Mouse (Mus musculus): ENCODE data around the gene Mea1. TPM values are rescaled to one million over a fixed set of nuclear protein-coding genes. Genes with fewer than 3 reads are reported as not detected.

Gene Mea1
- total RNA-seq, 2 experiments from 2014 or later: 124 to 130 TPM

- intact Hi-C loops (cut with DNase I): no loop called here
Observed at GRCm38 (mm10) chr17:46725731-46726645, 47.4 kb downstream of the Mea1 start.

GRCm38 (mm10) chr17:46727271-46727670 is 48.7 kb downstream of the Mea1 start:
- intact Hi-C loops (cut with DNase I): no loop called here
- DNase-seq (ENCODE audit: extremely low spot score in 1 of 2, low spot score in 2 of 2): no peak

More at GRCm38 (mm10) chr17:46725731-46726645, 47.4 kb downstream of the Mea1 start:
- no peak for DNase-seq (ENCODE audit: extremely low spot score in 1 of 2, low spot score in 2 of 2)

GRCm38 (mm10) chr17:46728021-46728420 is 49.4 kb downstream of the Mea1 start:
- intact Hi-C loops (cut with DNase I): no loop called here
- no peak for DNase-seq (ENCODE audit: extremely low spot score in 1 of 2, low spot score in 2 of 2)

- intact Hi-C loops (cut with DNase I): no loop called here
- no peak for DNase-seq (ENCODE audit: extremely low spot score in 1 of 2, low spot score in 2 of 2)
Observed at GRCm38 (mm10) chr17:46728496-46728895, 49.9 kb downstream of the Mea1 start.

- no peak for DNase-seq (ENCODE audit: extremely low spot score in 1 of 2, low spot score in 2 of 2)
- intact Hi-C loops (cut with DNase I): no loop called here
Observed at GRCm38 (mm10) chr17:46728904-46729318, 50.3 kb downstream of the Mea1 start, which contains the start of gene Gnmt. Gene Gnmt (minus strand): TSS chr17:46729168.

Other genes with a start within 250 kb of the Mea1 start
- 1 to 10 TPM; 3.1 to 5.9 TPM for gene Crip3, start 249.9 kb upstream of the Mea1 start, total RNA-seq (2021)
- under 1 TPM; 0.26 to 0.75 TPM for gene Slc22a7, start 240.3 kb upstream of the Mea1 start, total RNA-seq (2021)
- gene Ttbk1, start 191.1 kb upstream of the Mea1 start, total RNA-seq (2021): 100 to 1,000 TPM; 115 to 117 TPM
- gene Dnph1, start 182.1 kb upstream of the Mea1 start, total RNA-seq (2021): 1 to 10 TPM; 6.0 to 6.2 TPM
- gene Cul9, start 132.4 kb upstream of the Mea1 start, total RNA-seq (2021): 10 to 100 TPM; 41.7 to 43.5 TPM
- 10 to 100 TPM; 39.9 to 44.9 TPM for gene Srf, start 122.6 kb upstream of the Mea1 start, total RNA-seq (2021)
- 10 to 100 TPM; 18.5 to 18.8 TPM for gene Ptk7, start 49.3 kb upstream of the Mea1 start, total RNA-seq (2021)
- 10 to 100 TPM; 14.7 to 15.0 TPM for gene Klc4, start 32.8 kb upstream of the Mea1 start, total RNA-seq (2021)
- 10 to 100 TPM; 44.6 to 50.5 TPM for gene Mrpl2, start 32.6 kb upstream of the Mea1 start, total RNA-seq (2021)
- 10 to 100 TPM; 39.3 to 46.5 TPM for gene Cul7, start 28.5 kb upstream of the Mea1 start, total RNA-seq (2021)
- 10 to 100 TPM; 14.8 to 19.3 TPM for gene Rrp36, start 4.4 kb upstream of the Mea1 start, total RNA-seq (2021)
- gene Klhdc3, start 2.1 kb downstream of the Mea1 start, total RNA-seq (2021): 100 to 1,000 TPM; 175 to 180 TPM
- gene Ppp2r5d, start 26.3 kb downstream of the Mea1 start, total RNA-seq (2021): 10 to 100 TPM; 96.4 to 98.5 TPM
- 10 to 100 TPM; 28.9 to 29.4 TPM for gene Pex6, start 32.7 kb downstream of the Mea1 start, total RNA-seq (2021)
- gene Gnmt, start 50.4 kb downstream of the Mea1 start, total RNA-seq (2021): under 1 TPM in 1 of 2 experiments, not detected in 1; 0.69 TPM
- gene Cnpy3, start 73.4 kb downstream of the Mea1 start, total RNA-seq (2021): 10 to 100 TPM; 50.9 to 53.7 TPM
- not detected for gene Ptcra, start 84.9 kb downstream of the Mea1 start, total RNA-seq (2021)
- gene 2310039H08Rik, start 93.8 kb downstream of the Mea1 start, total RNA-seq (2021): 10 to 100 TPM; 13.4 to 14.5 TPM
- gene Rpl7l1, start 103.9 kb downstream of the Mea1 start, total RNA-seq (2021): 10 to 100 TPM; 46.5 to 52.7 TPM
- gene Bicral, start 179.7 kb downstream of the Mea1 start, total RNA-seq (2021): 10 to 100 TPM; 36.5 to 36.6 TPM
- 10 to 100 TPM; 29.9 to 37.5 TPM for gene Tbcc, start 211.9 kb downstream of the Mea1 start, total RNA-seq (2021)
- not detected for gene Prph2, start 231.7 kb downstream of the Mea1 start, total RNA-seq (2021)

Data from left cerebral cortex, postnatal 10 days (tissue).